Comparison of ENCODE assay signal across 31 mouse cellular contexts in genomic region chr2:60540346-60540745, GRCm38 (mm10). TPM values are rescaled to one million over a fixed set of nuclear protein-coding genes. Genes with fewer than 3 reads are reported as not detected.
"Had no signal": no experiment of that assay in that cellular context is flagged by ENCODE, and none has a peak within 500 bp of the region (broad histone marks: within the 10 kb centered on the region; RNA-seq: fewer than 3 reads in every experiment).

No protein-coding gene starts in this region.

- H3K36me3 ChIP-seq: heart, embryonic 12.5 days; heart, embryonic 13.5 days; heart, embryonic 15.5 days; hindbrain, embryonic 10.5 days; hindbrain, embryonic 12.5 days; hindbrain, embryonic 13.5 days; hindbrain, embryonic 15.5 days; intestine, embryonic 15.5 days; kidney, embryonic 15.5 days had no signal

- H3K9me3 ChIP-seq: heart, embryonic 13.5 days; heart, embryonic 15.5 days; hindbrain, embryonic 12.5 days; hindbrain, embryonic 13.5 days; hindbrain, embryonic 15.5 days; intestine, embryonic 15.5 days; kidney, embryonic 15.5 days had no signal

- H3K4me1 ChIP-seq: heart, embryonic 12.5 days; heart, embryonic 15.5 days; intestine, embryonic 15.5 days had no signal

- DNase-seq: heart, postnatal 10 days; heart, postnatal 36 days; heart, postnatal 4 days; kidney, adult 11 months; kidney, adult 18-20 months; kidney, adult 2 months; kidney, adult 8-10 months; kidney, adult 9 months; kidney, postnatal 10 days; kidney, postnatal 14 days; kidney, postnatal 25 days; kidney, postnatal 36 days; kidney, postnatal 4 days; layer of hippocampus, adult 9-11 months; layer of hippocampus, postnatal 36 days had no signal

- H3K4me3 ChIP-seq: heart, embryonic 12.5 days; heart, embryonic 13.5 days; heart, embryonic 15.5 days; hindbrain, embryonic 10.5 days; hindbrain, embryonic 12.5 days; hindbrain, embryonic 13.5 days; hindbrain, embryonic 15.5 days; intestine, embryonic 15.5 days; kidney, embryonic 15.5 days; layer of hippocampus, adult 2 months; left cerebral cortex, adult 2 months had no signal

- H3K27ac ChIP-seq: heart, embryonic 13.5 days; heart, embryonic 15.5 days; hindbrain, embryonic 10.5 days; hindbrain, embryonic 12.5 days; hindbrain, embryonic 13.5 days; hindbrain, embryonic 14.5 days; hindbrain, embryonic 15.5 days; hindbrain, postnatal 0 days; intestine, embryonic 15.5 days; kidney, embryonic 15.5 days; kidney, postnatal 0 days; layer of hippocampus, adult 2 months; left cerebral cortex, adult 2 months had no signal

- H3K27me3 ChIP-seq: heart, embryonic 12.5 days; heart, embryonic 13.5 days; heart, embryonic 15.5 days; hindbrain, embryonic 12.5 days; hindbrain, embryonic 13.5 days; hindbrain, embryonic 15.5 days; intestine, embryonic 15.5 days; kidney, embryonic 15.5 days had no signal

RNA-seq across cellular contexts. Expression of gene Pla2r1, which starts 12.8 kb away (rescaled TPM):
- total RNA-seq: hematopoietic stem cell, adult 5-6 weeks had no signal
- polyA plus RNA-seq: inflammation-experienced regulatory T-cells, adult 6 months had no signal
